Comparison of ENCODE assay signal across 26 mouse cellular contexts in genomic region chr12:16751609-16752008, GRCm38 (mm10). TPM values are rescaled to one million over a fixed set of nuclear protein-coding genes. Genes with fewer than 3 reads are reported as not detected.
DNase-seq lines count a peak whose midpoint lies in the region; ATAC-seq and TF ChIP-seq lines count a peak whose summit lies in the region.
"Had no signal": no experiment of that assay in that cellular context is flagged by ENCODE, and none has a peak within 500 bp of the region (broad histone marks: within the 10 kb centered on the region; RNA-seq: fewer than 3 reads in every experiment).

No protein-coding gene starts in this region.

- DNase-seq in adrenal gland, adult (ENCODE audit: inconsistent age in 2 of 2, low spot score in 1 of 2): peak; percentile 26 to 56
- no peak for DNase-seq in adrenal gland, postnatal 4 days (ENCODE audit: low spot score in 2 of 2)
- no peak for DNase-seq in hindbrain, embryonic 10.5 days (ENCODE audit: low spot score)
- no peak for DNase-seq in hindbrain, embryonic 11.5 days (ENCODE audit: low spot score)
- DNase-seq in thymus, postnatal 14 days: no peak
- DNase-seq: adrenal gland, adult 2 months; adrenal gland, postnatal 14 days; cerebellum, adult 11-12 months; cerebellum, adult 8-10 months; cerebellum, postnatal 10 days; cerebellum, postnatal 36 days; embryo, embryonic 11 days; gastrocnemius, postnatal 36 days; kidney, adult 18-20 months had no signal

- no peaks in the 10 kb centered on the region for H3K27me3 ChIP-seq in hindbrain, embryonic 10.5 days (ENCODE audit: insufficient read depth, poor library complexity, severe bottlenecking)
- H3K27me3 ChIP-seq in hindbrain, embryonic 11.5 days (ENCODE audit: control insufficient read depth, insufficient read depth, low read length): no peaks in the 10 kb centered on the region
- H3K27me3 ChIP-seq in small intestine, adult 2 months (ENCODE audit: control insufficient read depth, insufficient read depth, low read length): no peaks in the 10 kb centered on the region
- H3K27me3 ChIP-seq: embryonic facial prominence, embryonic 13.5 days; forebrain, embryonic 12.5 days; forebrain, embryonic 15.5 days had no signal

- TF ChIP-seq CTCF in small intestine, adult 2 months (IDR thresholded peaks at IDR 0.05; ENCODE audit: extremely low read depth, insufficient read length, insufficient replicate concordance, low read depth, low read length): no peak

- WGBS in hindbrain, embryonic 10.5 days: 93% methylated on average over 6 of the region's 6 CpGs
- 96% methylated on average over 6 of the region's 6 CpGs for WGBS in hindbrain, embryonic 11.5 days
- WGBS in small intestine, adult 2 months: 69% methylated on average over 6 of the region's 6 CpGs

- H3K4me3 ChIP-seq in hindbrain, embryonic 10.5 days: no peak overlapping the region
- H3K4me3 ChIP-seq in hindbrain, embryonic 11.5 days (ENCODE audit: low read depth, low read length): no peak overlapping the region
- H3K4me3 ChIP-seq in small intestine, adult 2 months (ENCODE audit: low read depth, low read length): no peak overlapping the region
- H3K4me3 ChIP-seq: embryonic facial prominence, embryonic 10.5 days; embryonic facial prominence, embryonic 13.5 days; erythroblast, embryonic 14.5 days; forebrain, embryonic 12.5 days; forebrain, embryonic 15.5 days had no signal

- peak overlapping the region; percentile 25 for H3K27ac ChIP-seq in hindbrain, embryonic 10.5 days
- H3K27ac ChIP-seq in hindbrain, embryonic 11.5 days (ENCODE audit: low read depth, low read length): no peak overlapping the region
- peak overlapping the region; percentile 48; the same call in 1 of the 2 replicates for H3K27ac ChIP-seq in small intestine, adult 2 months (ENCODE audit: insufficient read depth, low read depth, low read length)
- H3K27ac ChIP-seq: embryonic facial prominence, embryonic 10.5 days; embryonic facial prominence, embryonic 13.5 days; forebrain, embryonic 12.5 days; forebrain, embryonic 15.5 days; hindbrain, embryonic 14.5 days; hindbrain, postnatal 0 days had no signal

- TF ChIP-seq POLR2A in small intestine, adult 2 months (IDR thresholded peaks at IDR 0.05; ENCODE audit: low read depth, low read length): no peak

- peaks cover 39% of the 10 kb centered on the region for H3K4me1 ChIP-seq in hindbrain, embryonic 10.5 days (replicated peaks)
- no peaks in the 10 kb centered on the region; the same call in 1 of the 2 replicates for H3K4me1 ChIP-seq in hindbrain, embryonic 11.5 days (replicated peaks; ENCODE audit: control insufficient read depth, insufficient read depth, low read length)
- peaks cover 18% of the 10 kb centered on the region for H3K4me1 ChIP-seq in small intestine, adult 2 months (ENCODE audit: control insufficient read depth, insufficient read depth, insufficient read length, low read length)
- H3K4me1 ChIP-seq: embryonic facial prominence, embryonic 13.5 days; forebrain, embryonic 15.5 days had no signal

- H3K36me3 ChIP-seq in hindbrain, embryonic 10.5 days: peaks cover 41% of the 10 kb centered on the region
- no peaks in the 10 kb centered on the region for H3K36me3 ChIP-seq in hindbrain, embryonic 11.5 days (ENCODE audit: control insufficient read depth, insufficient read depth, low read length)
- H3K36me3 ChIP-seq in small intestine, adult 2 months (ENCODE audit: control insufficient read depth, insufficient read depth, low read length): no peaks in the 10 kb centered on the region
- H3K36me3 ChIP-seq: embryonic facial prominence, embryonic 13.5 days; forebrain, embryonic 12.5 days; forebrain, embryonic 15.5 days had no signal

- no peak for ATAC-seq in hindbrain, embryonic 11.5 days (ENCODE audit: low FRiP score)
- ATAC-seq: forebrain, embryonic 15.5 days; hindbrain, postnatal 0 days; inflammation-experienced regulatory T-cells, adult 6 months; Patski had no signal

- H3K9ac ChIP-seq in hindbrain, embryonic 11.5 days (ENCODE audit: low read depth, low read length): no peak overlapping the region
- H3K9ac ChIP-seq: embryonic facial prominence, embryonic 13.5 days; forebrain, embryonic 12.5 days; forebrain, embryonic 15.5 days; hindbrain, embryonic 14.5 days had no signal

- no peak overlapping the region for H3K4me2 ChIP-seq in hindbrain, embryonic 11.5 days (replicated peaks; ENCODE audit: low read depth, low read length)
- H3K4me2 ChIP-seq: embryonic facial prominence, embryonic 13.5 days; forebrain, embryonic 12.5 days; forebrain, embryonic 15.5 days; heart, embryonic 11.5 days; hindbrain, embryonic 14.5 days had no signal

- no peaks in the 10 kb centered on the region for H3K9me3 ChIP-seq in hindbrain, embryonic 10.5 days
- H3K9me3 ChIP-seq in hindbrain, embryonic 11.5 days (ENCODE audit: control insufficient read depth, low read length): no peaks in the 10 kb centered on the region
- H3K9me3 ChIP-seq: embryonic facial prominence, embryonic 10.5 days; embryonic facial prominence, embryonic 13.5 days; forebrain, embryonic 12.5 days; forebrain, embryonic 15.5 days had no signal

RNA-seq across cellular contexts. Expression of gene Greb1, which starts 49.1 kb away (rescaled TPM):
- total RNA-seq in adrenal gland, postnatal 4 days (2021): 10 to 100 TPM; 62.1 to 69.5 TPM
- 19.0 and 28.1 TPM in 2 replicates for polyA plus RNA-seq in hindbrain, embryonic 10.5 days (2016; fragmentation: Nextera tagmentation; extraction: Ambion mirVana)
- 8.8 and 11.2 TPM in 2 replicates for polyA plus RNA-seq in hindbrain, embryonic 11.5 days (2014; fragmentation: Nextera tagmentation; extraction: Ambion mirVana)
- 2.0 and 3.5 TPM in 2 replicates for polyA plus RNA-seq in small intestine, adult 2 months (2012; rRNA removed)
- total RNA-seq: hematopoietic stem cell, adult 5-6 weeks had no signal
- polyA plus RNA-seq: erythroblast, embryonic 14.5 days had no signal

RNA-seq across cellular contexts. Expression of gene E2f6, which starts 59.2 kb away (rescaled TPM):
- total RNA-seq in adrenal gland, postnatal 4 days (2021): 10 to 100 TPM; 37.2 to 41.4 TPM
- polyA plus RNA-seq in hindbrain, embryonic 10.5 days (2016; fragmentation: Nextera tagmentation; extraction: Ambion mirVana): 65.4 TPM in 2 replicates
- 75.3 and 76.5 TPM in 2 replicates for polyA plus RNA-seq in hindbrain, embryonic 11.5 days (2014; fragmentation: Nextera tagmentation; extraction: Ambion mirVana)
- 6.2 and 6.5 TPM in 2 replicates for polyA plus RNA-seq in small intestine, adult 2 months (2012; rRNA removed)

Comparison
In these comparisons a context has a peak if more than half of its experiments do, and no peak if none do; other contexts are left out.
1. DNase-seq: peak in adrenal gland, adult (2 of 2); none in adrenal gland, postnatal 4 days (0 of 2), hindbrain, embryonic 10.5 days (single experiment), hindbrain, embryonic 11.5 days (single experiment) and thymus, postnatal 14 days (single experiment).